Mouse (Mus musculus) lung, adult 2 months (tissue): ENCODE measurements at regions not wholly inside any gene's neighbourhood (a gene's known extent, or its start where the extent isn't known, plus 50 kb on each side); places are given as distances from the start of the nearest gene placed in this dataset.

Source experiments
- CTCF ChIP-seq: fragments of 200-500 bp; IDR thresholded peaks from 2 replicates; pipeline ENCODE4 v1.5.1; 2011; ENCODE audit warnings: mild to moderate bottlenecking, low read length, control low read depth; ENCODE audit not compliant: insufficient read depth
- POLR2A ChIP-seq: fragments of 200-500 bp; IDR thresholded peaks from 2 replicates; pipeline ENCODE4 v1.6.1; 2011; ENCODE audit warnings: low read depth, mild to moderate bottlenecking, control low read depth, low read length, borderline replicate concordance; ENCODE audit errors: extremely low read depth

DNA sequence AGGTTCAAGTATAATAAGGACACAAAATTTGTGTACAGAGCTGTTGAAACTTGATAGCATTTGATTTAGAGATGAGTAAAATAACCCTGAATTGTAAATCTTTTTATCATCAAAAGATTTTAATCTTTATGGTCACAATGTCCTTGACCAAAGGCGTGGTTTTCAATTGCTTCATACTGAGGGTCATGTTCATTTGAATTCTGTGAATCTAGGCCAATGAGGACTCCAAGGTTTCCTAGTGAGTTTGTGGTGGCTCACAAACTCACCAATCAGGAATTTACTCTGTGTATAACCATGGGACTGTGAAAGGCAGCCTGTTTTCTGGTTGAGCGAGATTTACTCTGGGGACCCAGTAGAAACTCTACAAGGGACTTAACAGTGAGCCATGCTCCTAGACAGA is 1269.2 kb downstream of the Gsdmc2 start:
- TF ChIP-seq POLR2A: no peak
- no peak for TF ChIP-seq CTCF
